8 mouse cellular contexts compared by ENCODE assay signal in the genomic region with DNA sequence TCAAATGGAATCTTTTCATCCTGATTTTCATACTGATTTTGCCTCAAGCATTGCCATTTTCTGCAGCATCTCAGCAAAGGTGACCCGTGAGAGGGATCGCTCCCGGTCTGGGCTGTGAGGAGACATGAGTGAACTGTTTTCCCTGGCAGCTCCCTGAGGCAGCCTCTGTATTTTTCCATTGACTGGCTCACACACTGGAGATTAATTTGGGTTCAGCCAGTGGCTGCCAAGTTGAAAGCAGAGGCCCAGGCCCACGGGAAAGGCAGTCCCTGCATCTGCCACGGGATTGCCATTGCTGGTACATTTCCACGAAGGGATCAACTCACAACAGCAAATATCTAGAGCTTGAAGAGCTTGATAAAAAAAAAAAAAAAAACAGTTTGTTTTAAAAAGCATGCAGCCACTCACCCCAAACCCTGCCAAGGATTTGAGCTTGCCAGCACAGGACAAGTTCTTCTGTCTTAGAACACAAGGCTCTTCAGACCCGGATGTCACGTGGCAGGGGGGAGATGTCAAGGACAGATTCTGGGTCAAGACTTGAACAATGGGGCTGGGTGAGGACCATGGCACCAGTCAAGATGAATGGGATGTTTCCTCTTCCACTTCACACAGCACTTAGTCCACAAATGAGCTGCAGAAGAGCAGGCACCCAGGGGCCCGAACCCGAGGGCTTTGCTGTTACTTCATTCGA. TPM values are rescaled to one million over a fixed set of nuclear protein-coding genes. Genes with fewer than 3 reads are reported as not detected.
DNase-seq lines count a peak whose midpoint lies in the region; ATAC-seq and TF ChIP-seq lines count a peak whose summit lies in the region.

No protein-coding gene starts in this region.

- no peak for TF ChIP-seq POLR2A in limb, embryonic 14.5 days (IDR thresholded peaks at IDR 0.05; ENCODE audit: borderline replicate concordance, extremely low read depth, insufficient read depth, insufficient read length)

- H3K4me1 ChIP-seq in embryonic facial prominence, embryonic 14.5 days (ENCODE audit: control insufficient read depth, insufficient read depth, low read length) = peaks cover 38% of the 10 kb centered on the region
- H3K4me1 ChIP-seq in heart, embryonic 12.5 days (replicated peaks) = peaks cover 50% of the 10 kb centered on the region
- H3K4me1 ChIP-seq in kidney, embryonic 16.5 days (ENCODE audit: insufficient read depth, low read length) = peaks cover 46% of the 10 kb centered on the region
- peaks cover 39% of the 10 kb centered on the region for H3K4me1 ChIP-seq in limb, embryonic 14.5 days (ENCODE audit: control insufficient read depth, insufficient read depth, low read length)

- peak; percentile 58 to 72 for DNase-seq in urinary bladder, postnatal 36 days (ENCODE audit: low spot score in 2 of 2)
- no peak for DNase-seq in urinary bladder, adult 2 months (ENCODE audit: low spot score)
- DNase-seq in embryonic facial prominence, embryonic 14.5 days (ENCODE audit: low spot score) = peak; percentile 77
- DNase-seq in limb, embryonic 14.5 days (ENCODE audit: low spot score) = peak; percentile 54
- DNase-seq in neural tube, embryonic 10.5 days (ENCODE audit: extremely low spot score, low spot score) = peak; percentile 20

- no peak for ATAC-seq in embryonic facial prominence, embryonic 14.5 days (ENCODE audit: low read depth)
- ATAC-seq in heart, embryonic 12.5 days (ENCODE audit: insufficient number of reproducible peaks, low FRiP score) = no peak
- ATAC-seq in kidney, embryonic 16.5 days (ENCODE audit: low FRiP score, low TSS enrichment) = no peak
- ATAC-seq in limb, embryonic 14.5 days (ENCODE audit: low FRiP score, low read depth) = no peak
- no peak for ATAC-seq in monocyte, adult 5-6 weeks (replicated peaks; ENCODE audit: insufficient number of reproducible peaks, low FRiP score, low TSS enrichment, poor library complexity, severe bottlenecking)

- H3K36me3 ChIP-seq in embryonic facial prominence, embryonic 14.5 days (ENCODE audit: control insufficient read depth, insufficient read depth, low read length) = peaks cover 12% of the 10 kb centered on the region
- peaks cover 15% of the 10 kb centered on the region; the same call in 1 of the 2 replicates for H3K36me3 ChIP-seq in heart, embryonic 12.5 days
- peaks cover 5% of the 10 kb centered on the region; the same call in 1 of the 2 replicates for H3K36me3 ChIP-seq in kidney, embryonic 16.5 days (ENCODE audit: insufficient read depth, low read length)
- H3K36me3 ChIP-seq in limb, embryonic 14.5 days (ENCODE audit: control insufficient read depth, insufficient read depth, low read length) = peaks cover 12% of the 10 kb centered on the region

- WGBS in embryonic facial prominence, embryonic 14.5 days = 27% methylated on average over 11 of the region's 11 CpGs
- WGBS in heart, embryonic 12.5 days = 17% methylated on average over 11 of the region's 11 CpGs
- WGBS in kidney, embryonic 16.5 days = 38% methylated on average over 11 of the region's 11 CpGs
- 44% methylated on average over 11 of the region's 11 CpGs for WGBS in limb, embryonic 14.5 days

- H3K4me3 ChIP-seq in embryonic facial prominence, embryonic 14.5 days (ENCODE audit: low read depth, low read length) = no peak overlapping the region
- no peak overlapping the region for H3K4me3 ChIP-seq in heart, embryonic 12.5 days
- H3K4me3 ChIP-seq in kidney, embryonic 16.5 days (ENCODE audit: low read length) = peak overlapping the region; percentile 34; the same call in 1 of the 2 replicates
- H3K4me3 ChIP-seq in limb, embryonic 14.5 days (replicated peaks; ENCODE audit: low read length) = no peak overlapping the region

- H3K27ac ChIP-seq in embryonic facial prominence, embryonic 14.5 days (replicated peaks; ENCODE audit: low read depth, low read length) = peak overlapping the region; percentile 89
- peak overlapping the region; percentile 90 for H3K27ac ChIP-seq in heart, embryonic 12.5 days (ENCODE audit: poor library complexity, severe bottlenecking)
- peak overlapping the region; percentile 88 for H3K27ac ChIP-seq in kidney, embryonic 16.5 days (ENCODE audit: low read length)
- H3K27ac ChIP-seq in limb, embryonic 14.5 days (replicated peaks; ENCODE audit: low read depth, low read length) = peak overlapping the region; percentile 72

- no peaks in the 10 kb centered on the region for H3K9me3 ChIP-seq in embryonic facial prominence, embryonic 14.5 days (ENCODE audit: control insufficient read depth, low read length)
- no peaks in the 10 kb centered on the region for H3K9me3 ChIP-seq in heart, embryonic 12.5 days (replicated peaks)
- no peaks in the 10 kb centered on the region for H3K9me3 ChIP-seq in kidney, embryonic 16.5 days (ENCODE audit: low read length)
- H3K9me3 ChIP-seq in limb, embryonic 14.5 days (ENCODE audit: control insufficient read depth, low read length) = no peaks in the 10 kb centered on the region

- peak overlapping the region; percentile 54 for H3K4me2 ChIP-seq in embryonic facial prominence, embryonic 14.5 days (ENCODE audit: low read depth, low read length)
- peak overlapping the region; percentile 62 for H3K4me2 ChIP-seq in heart, embryonic 12.5 days
- peak overlapping the region; percentile 87 for H3K4me2 ChIP-seq in kidney, embryonic 16.5 days (replicated peaks; ENCODE audit: low read depth, low read length)
- H3K4me2 ChIP-seq in limb, embryonic 14.5 days (replicated peaks; ENCODE audit: low read depth, low read length, severe bottlenecking) = peak overlapping the region; percentile 48; the same call in 1 of the 2 replicates

- no peaks in the 10 kb centered on the region for H3K27me3 ChIP-seq in embryonic facial prominence, embryonic 14.5 days (replicated peaks; ENCODE audit: control insufficient read depth, insufficient read depth, low read length)
- H3K27me3 ChIP-seq in heart, embryonic 12.5 days (replicated peaks) = no peaks in the 10 kb centered on the region
- no peaks in the 10 kb centered on the region for H3K27me3 ChIP-seq in kidney, embryonic 16.5 days (ENCODE audit: insufficient read depth, low read length)
- H3K27me3 ChIP-seq in limb, embryonic 14.5 days (ENCODE audit: control insufficient read depth, insufficient read depth, low read length) = no peaks in the 10 kb centered on the region

- H3K9ac ChIP-seq in embryonic facial prominence, embryonic 14.5 days (ENCODE audit: low read depth, low read length) = peak overlapping the region; percentile 47
- H3K9ac ChIP-seq in heart, embryonic 12.5 days = peak overlapping the region; percentile 33; the same call in 1 of the 2 replicates
- H3K9ac ChIP-seq in kidney, embryonic 16.5 days (replicated peaks; ENCODE audit: low read length) = peak overlapping the region; percentile 62
- peak overlapping the region; percentile 36 for H3K9ac ChIP-seq in limb, embryonic 14.5 days (ENCODE audit: low read depth, low read length, severe bottlenecking)

RNA-seq across cellular contexts. Expression of gene Ergic1, which starts 57.2 kb away (rescaled TPM):
- 152 and 155 TPM in 2 replicates for polyA plus RNA-seq in urinary bladder, adult 2 months (2012; rRNA removed)
- 149 and 164 TPM in 2 replicates for polyA plus RNA-seq in embryonic facial prominence, embryonic 14.5 days (2014; fragmentation: Nextera tagmentation; extraction: Ambion mirVana)
- 115 and 121 TPM in 2 replicates for polyA plus RNA-seq in heart, embryonic 12.5 days (2016; fragmentation: Nextera tagmentation; extraction: Ambion mirVana)
- 131 and 141 TPM in 2 replicates for polyA plus RNA-seq in kidney, embryonic 16.5 days (2015; fragmentation: Nextera tagmentation; extraction: Ambion mirVana)
- 222 and 267 TPM in 2 replicates for polyA plus RNA-seq in limb, embryonic 14.5 days (2012; rRNA removed)
- 156 and 157 TPM in 2 replicates for polyA plus RNA-seq in limb, embryonic 14.5 days (2014; fragmentation: Nextera tagmentation; extraction: Ambion mirVana)
- total RNA-seq in monocyte, adult 5-6 weeks (2017) = 16.0 to 20.2 TPM (median 17.6 TPM) in 3 replicates

RNA-seq across cellular contexts. Expression of gene Dusp1, which starts 57.8 kb away (rescaled TPM):
- polyA plus RNA-seq in urinary bladder, adult 2 months (2012; rRNA removed) = 67.4 and 75.0 TPM in 2 replicates
- 25.4 and 27.3 TPM in 2 replicates for polyA plus RNA-seq in embryonic facial prominence, embryonic 14.5 days (2014; fragmentation: Nextera tagmentation; extraction: Ambion mirVana)
- 36.2 and 38.7 TPM in 2 replicates for polyA plus RNA-seq in heart, embryonic 12.5 days (2016; fragmentation: Nextera tagmentation; extraction: Ambion mirVana)
- 26.8 and 28.3 TPM in 2 replicates for polyA plus RNA-seq in kidney, embryonic 16.5 days (2015; fragmentation: Nextera tagmentation; extraction: Ambion mirVana)
- polyA plus RNA-seq in limb, embryonic 14.5 days (2012; rRNA removed) = 29.6 and 45.2 TPM in 2 replicates
- polyA plus RNA-seq in limb, embryonic 14.5 days (2014; fragmentation: Nextera tagmentation; extraction: Ambion mirVana) = 25.0 and 27.7 TPM in 2 replicates
- 146 to 413 TPM (median 198 TPM) in 3 replicates for total RNA-seq in monocyte, adult 5-6 weeks (2017)
